Mouse (Mus musculus): ENCODE measurements around the gene Slc25a26. TPM values are rescaled to one million over a fixed set of nuclear protein-coding genes. Genes with fewer than 3 reads are reported as not detected.

The Slc25a26 gene
- total RNA-seq, 2 experiments from 2014 or later, result 17.8 to 18.9 TPM

Small RNA genes within 50 kb of the gene (microRNA-seq; reads per million reads assigned to microRNA genes)
- gene Mir7041 (ENCODE audit: borderline number of aligned reads in 2 of 2), result 0 to 0.67 reads per million in 2 experiments

Other genes starting within 250 kb of the Slc25a26 start
- gene Magi1, start 216.4 kb upstream of the Slc25a26 start, total RNA-seq (2021), result 10 to 100 TPM; 14.3 to 16.6 TPM
- 10 to 100 TPM; 36.9 to 43.2 TPM for gene Lrig1, start 199.8 kb downstream of the Slc25a26 start, total RNA-seq (2021)

Measured in heart, postnatal 36 days (tissue).